In genomic region chr13:83727766-83728395, GRCm38 (mm10) we compare ENCODE assay signal across 12 mouse cellular contexts.
DNase-seq lines count a peak whose midpoint lies in the region; ATAC-seq and TF ChIP-seq lines count a peak whose summit lies in the region.
"Had no signal": no experiment of that assay in that cellular context is flagged by ENCODE, and none has a peak within 500 bp of the region (broad histone marks: within the 10 kb centered on the region; RNA-seq: fewer than 3 reads in every experiment).

No protein-coding gene starts in this region.

- 9% methylated on average over 9 of the region's 9 CpGs for WGBS in kidney, embryonic 15.5 days
- WGBS in forebrain, embryonic 16.5 days, result 2% methylated on average over 9 of the region's 9 CpGs
- 5% methylated on average over 9 of the region's 9 CpGs for WGBS in midbrain, embryonic 15.5 days

- peaks cover 33% of the 10 kb centered on the region for H3K4me1 ChIP-seq in kidney, embryonic 15.5 days
- H3K4me1 ChIP-seq in forebrain, embryonic 16.5 days (replicated peaks; ENCODE audit: control insufficient read depth, insufficient read depth, low read length), result no peaks in the 10 kb centered on the region
- H3K4me1 ChIP-seq in midbrain, embryonic 15.5 days, result no peaks in the 10 kb centered on the region

- peaks cover 95% of the 10 kb centered on the region for H3K27me3 ChIP-seq in kidney, embryonic 15.5 days
- H3K27me3 ChIP-seq in forebrain, embryonic 16.5 days (replicated peaks; ENCODE audit: control insufficient read depth, insufficient read depth, low read length), result no peaks in the 10 kb centered on the region
- H3K27me3 ChIP-seq in midbrain, embryonic 15.5 days (replicated peaks), result no peaks in the 10 kb centered on the region

- H3K9ac ChIP-seq in kidney, embryonic 15.5 days, result no peak overlapping the region
- peak overlapping the region; percentile 77 for H3K9ac ChIP-seq in forebrain, embryonic 16.5 days (replicated peaks; ENCODE audit: low read depth, low read length)
- peak overlapping the region; percentile 74 for H3K9ac ChIP-seq in midbrain, embryonic 15.5 days

- no peak for TF ChIP-seq POLR2A in brain, embryonic 14.5 days (IDR thresholded peaks at IDR 0.05; ENCODE audit: borderline replicate concordance, extremely low read depth, insufficient read depth, insufficient read length, poor library complexity, severe bottlenecking)

- H3K27ac ChIP-seq in kidney, embryonic 15.5 days, result peak overlapping the region; percentile 56; the same call in 1 of the 2 replicates
- peak overlapping the region; percentile 100 for H3K27ac ChIP-seq in forebrain, embryonic 16.5 days (ENCODE audit: low read length)
- peak overlapping the region; percentile 98 for H3K27ac ChIP-seq in midbrain, embryonic 15.5 days

- H3K4me2 ChIP-seq in kidney, embryonic 15.5 days, result peak overlapping the region; percentile 53
- H3K4me2 ChIP-seq in forebrain, embryonic 16.5 days (ENCODE audit: low read length), result peak overlapping the region; percentile 87
- peak overlapping the region; percentile 62 for H3K4me2 ChIP-seq in midbrain, embryonic 15.5 days

- no peaks in the 10 kb centered on the region for H3K36me3 ChIP-seq in kidney, embryonic 15.5 days
- H3K36me3 ChIP-seq in forebrain, embryonic 16.5 days (ENCODE audit: control insufficient read depth, insufficient read depth), result no peaks in the 10 kb centered on the region
- no peaks in the 10 kb centered on the region for H3K36me3 ChIP-seq in midbrain, embryonic 15.5 days (replicated peaks)

- peak overlapping the region; percentile 32 for H3K4me3 ChIP-seq in kidney, embryonic 15.5 days (replicated peaks)
- peak overlapping the region; percentile 74 for H3K4me3 ChIP-seq in forebrain, embryonic 16.5 days (replicated peaks; ENCODE audit: low read length)
- H3K4me3 ChIP-seq in midbrain, embryonic 15.5 days, result peak overlapping the region; percentile 50

- H3K9me3 ChIP-seq in kidney, embryonic 15.5 days (replicated peaks), result no peaks in the 10 kb centered on the region
- no peaks in the 10 kb centered on the region for H3K9me3 ChIP-seq in forebrain, embryonic 16.5 days (ENCODE audit: control insufficient read depth, low read length)
- H3K9me3 ChIP-seq in midbrain, embryonic 15.5 days, result no peaks in the 10 kb centered on the region

- ATAC-seq in kidney, embryonic 15.5 days (replicated peaks; ENCODE audit: low FRiP score), result no peak
- no peak for ATAC-seq in forebrain, embryonic 16.5 days
- no peak for ATAC-seq in midbrain, embryonic 15.5 days (replicated peaks)

- DNase-seq in kidney, postnatal 14 days, result no peak
- peak; percentile 73 for DNase-seq in brain, embryonic 14.5 days (ENCODE audit: low read depth)
- no peak for DNase-seq in lung, postnatal 36 days
- DNase-seq in heart, adult 8-10 months (ENCODE audit: low spot score), result no peak
- DNase-seq in layer of hippocampus, adult 18-20 months (ENCODE audit: low spot score in 2 of 2), result no peak
- DNase-seq: adrenal gland, adult 2 months; gastrocnemius, postnatal 25 days; kidney, adult 11 months; thymus, adult 18-20 months had no signal

- no peak for TF ChIP-seq CTCF in brain, embryonic 14.5 days (IDR thresholded peaks at IDR 0.05; ENCODE audit: borderline replicate concordance, extremely low read depth, insufficient read depth, insufficient read length)
